Mouse (Mus musculus) stomach, postnatal 0 days (tissue): ENCODE measurements around the gene Prkce.

Source experiments
- CTCF ChIP-seq: IDR thresholded peaks from 2 replicates; pipeline ENCODE4 v1.5.1; 2016; ENCODE audit warnings: antibody characterized with exemption, low read depth, mild to moderate bottlenecking, moderate library complexity
- EP300 ChIP-seq: optimal IDR thresholded peaks from 2 replicates; pipeline ENCODE3; 2016; ENCODE audit warnings: antibody characterized with exemption

GRCm38 (mm10) chr17:86149726-86150125, 17.9 kb upstream of the Prkce start:
- TF ChIP-seq CTCF (no peak), EP300 (no peak)
